Mouse (Mus musculus): ENCODE results near the gene Auts2. TPM values are rescaled to one million over a fixed set of nuclear protein-coding genes. Genes with fewer than 3 reads are reported as not detected.
A peak's percentile ranks its signal among the peaks of the same experiment; 100 is the strongest.

Gene Auts2
- polyA plus RNA-seq, 1 experiment from 2014 or later: 80.6 TPM

GRCm38 (mm10) chr5:132372605-132373004 lies 170.5 kb downstream of the Auts2 start:
- Histone ChIP-seq H3K9ac (replicated peaks) (no peak overlapping the region), H3K4me1 (peaks cover 37% of the 10 kb centered on the region), H3K4me2 (replicated peaks) (no peak overlapping the region), H3K9me3 (no peaks in the 10 kb centered on the region), H3K36me3 (no peaks in the 10 kb centered on the region), H3K27ac (replicated peaks) (no peak overlapping the region), H3K4me3 (no peak overlapping the region), H3K27me3 (no peaks in the 10 kb centered on the region)
- ATAC-seq (ENCODE audit: low FRiP score, low read depth): no peak
- WGBS: 70% methylated on average over 2 of the region's 2 CpGs

GRCm38 (mm10) chr5:132368678-132369088 lies 174.5 kb downstream of the Auts2 start:
- peak; percentile 44; the same call in 1 of the 2 replicates for ATAC-seq (ENCODE audit: low FRiP score, low read depth)
- H3K4me1 ChIP-seq: peaks cover 40% of the 10 kb centered on the region

DNA sequence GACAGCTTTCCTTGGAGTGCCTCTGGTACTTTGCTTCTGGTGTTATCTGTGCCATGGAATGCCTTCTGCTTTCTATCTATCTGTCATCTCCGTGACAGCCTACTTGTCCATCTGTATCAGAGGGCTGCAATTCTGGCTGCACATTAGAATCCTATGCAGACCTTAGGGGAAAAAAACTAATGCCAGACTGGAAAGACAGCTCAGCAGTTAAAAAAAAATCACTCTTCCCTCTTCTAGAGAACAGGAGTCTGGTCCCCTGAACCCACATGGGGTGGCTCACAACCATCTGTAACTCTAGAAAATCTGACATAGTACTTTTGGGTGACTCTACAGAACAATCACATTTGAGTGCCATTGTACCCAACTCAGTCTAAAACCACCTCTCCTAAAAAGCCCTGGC lies 181.9 kb downstream of the Auts2 start:
- no peak overlapping the region for H3K27ac ChIP-seq (replicated peaks)
- WGBS: 90% methylated on average over 1 of the region's 1 CpGs
- peaks cover 25% of the 10 kb centered on the region for H3K4me1 ChIP-seq
- no peak overlapping the region for H3K4me3 ChIP-seq
- no peaks in the 10 kb centered on the region for H3K36me3 ChIP-seq
- no peaks in the 10 kb centered on the region for H3K27me3 ChIP-seq
- H3K4me2 ChIP-seq (replicated peaks): no peak overlapping the region
- ATAC-seq (ENCODE audit: low FRiP score, low read depth): no peak
- no peaks in the 10 kb centered on the region for H3K9me3 ChIP-seq
- H3K9ac ChIP-seq (replicated peaks): no peak overlapping the region

More at GRCm38 (mm10) chr5:132368678-132369088, 174.5 kb downstream of the Auts2 start:
- Histone ChIP-seq H3K9me3 (no peaks in the 10 kb centered on the region), H3K36me3 (no peaks in the 10 kb centered on the region), H3K9ac (replicated peaks) (no peak overlapping the region), H3K27me3 (no peaks in the 10 kb centered on the region), H3K4me3 (no peak overlapping the region), H3K27ac (replicated peaks) (peak overlapping the region; percentile 21; the same call in 1 of the 2 replicates), H3K4me2 (replicated peaks) (no peak overlapping the region)
- WGBS: 25% methylated on average over 7 of the region's 7 CpGs

DNA sequence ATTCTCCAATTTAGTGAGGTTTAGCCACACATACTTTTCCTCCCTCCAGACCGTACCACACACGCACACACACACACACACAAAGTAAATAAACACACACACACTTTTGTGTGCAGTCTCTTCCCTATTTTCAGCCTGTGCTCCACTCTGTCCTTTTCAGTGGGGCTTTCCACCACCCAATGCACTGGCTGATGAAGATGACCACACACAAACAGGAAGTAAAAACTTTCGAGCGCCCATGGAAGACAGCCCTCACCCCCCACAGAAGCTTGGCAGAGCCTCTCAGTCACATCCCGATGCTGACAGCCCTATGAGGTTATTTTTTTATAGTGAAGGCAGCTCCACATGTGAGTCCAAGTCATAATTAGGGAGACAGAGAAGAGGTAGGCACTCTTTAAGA lies 185.4 kb downstream of the Auts2 start:
- no peak for ATAC-seq (ENCODE audit: low FRiP score, low read depth)
- 81% methylated on average over 5 of the region's 5 CpGs for WGBS
- H3K4me3 ChIP-seq: no peak overlapping the region

GRCm38 (mm10) chr5:132355935-132356334 lies 187.2 kb downstream of the Auts2 start:
- Histone ChIP-seq H3K4me2 (replicated peaks) (no peak overlapping the region), H3K4me1 (peaks cover 16% of the 10 kb centered on the region), H3K36me3 (no peaks in the 10 kb centered on the region), H3K9ac (replicated peaks) (no peak overlapping the region), H3K9me3 (no peaks in the 10 kb centered on the region), H3K4me3 (no peak overlapping the region), H3K27ac (replicated peaks) (no peak overlapping the region), H3K27me3 (no peaks in the 10 kb centered on the region)
- WGBS: 87% methylated on average over 7 of the region's 7 CpGs
- ATAC-seq (ENCODE audit: low FRiP score, low read depth): no peak

More for the DNA sequence above, 185.4 kb downstream of the Auts2 start:
- Histone ChIP-seq H3K4me1 (peaks cover 18% of the 10 kb centered on the region; the same call in 1 of the 2 replicates), H3K4me2 (replicated peaks) (no peak overlapping the region), H3K27me3 (no peaks in the 10 kb centered on the region), H3K27ac (replicated peaks) (no peak overlapping the region), H3K36me3 (no peaks in the 10 kb centered on the region), H3K9me3 (no peaks in the 10 kb centered on the region), H3K9ac (replicated peaks) (no peak overlapping the region)

DNA sequence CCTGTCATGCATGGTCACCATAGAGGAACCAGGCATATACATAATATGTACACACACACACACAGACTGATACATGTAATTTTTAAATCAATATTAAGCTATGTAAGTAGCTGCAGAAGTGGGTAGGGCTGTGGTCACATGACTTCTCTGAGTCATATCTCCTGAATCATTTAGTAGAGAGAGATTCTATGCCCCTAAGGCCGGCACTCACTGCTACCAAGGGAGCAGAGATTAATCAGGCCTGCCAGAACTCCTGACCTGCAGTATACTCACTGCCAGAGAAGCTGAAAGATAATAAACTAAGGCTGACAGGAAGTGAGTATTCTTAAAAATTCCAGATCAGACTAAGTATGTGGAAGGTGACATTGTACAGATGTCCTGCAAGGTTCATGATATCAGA lies 190.7 kb downstream of the Auts2 start:
- 44% methylated on average over 1 of the region's 1 CpGs for WGBS
- H3K4me1 ChIP-seq: no peaks in the 10 kb centered on the region; the same call in 1 of the 2 replicates
- no peak overlapping the region for H3K27ac ChIP-seq (replicated peaks)
- H3K4me3 ChIP-seq: no peak overlapping the region
- no peak for ATAC-seq (ENCODE audit: low FRiP score, low read depth)
- H3K36me3 ChIP-seq: no peaks in the 10 kb centered on the region
- H3K9ac ChIP-seq (replicated peaks): no peak overlapping the region
- no peaks in the 10 kb centered on the region for H3K9me3 ChIP-seq
- H3K4me2 ChIP-seq (replicated peaks): no peak overlapping the region
- no peaks in the 10 kb centered on the region for H3K27me3 ChIP-seq

DNA sequence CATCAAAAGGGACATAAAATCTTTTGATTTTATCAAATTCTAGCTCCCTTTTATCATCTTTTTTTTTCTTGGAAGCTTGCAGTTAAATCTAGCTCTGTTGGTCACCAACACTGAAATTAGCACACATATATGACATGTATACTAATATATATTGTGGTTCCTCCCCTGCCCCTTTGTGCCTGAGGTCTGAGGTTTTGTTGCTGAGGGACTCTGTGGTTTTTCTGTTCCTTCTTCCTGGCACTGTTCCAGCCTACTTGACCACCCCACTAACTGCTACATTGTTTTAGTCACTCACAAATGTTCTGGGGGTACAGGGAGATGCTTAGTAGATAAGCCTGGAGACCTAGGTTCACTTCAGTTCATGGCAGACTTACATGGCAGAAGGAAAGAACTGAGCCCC lies 192.0 kb downstream of the Auts2 start:
- no peaks in the 10 kb centered on the region for H3K9me3 ChIP-seq
- no peak overlapping the region for H3K27ac ChIP-seq (replicated peaks)
- H3K4me2 ChIP-seq (replicated peaks): no peak overlapping the region
- no peak overlapping the region for H3K9ac ChIP-seq (replicated peaks)
- no peaks in the 10 kb centered on the region for H3K36me3 ChIP-seq
- ATAC-seq (ENCODE audit: low FRiP score, low read depth): no peak
- H3K4me1 ChIP-seq: no peaks in the 10 kb centered on the region; the same call in 1 of the 2 replicates
- H3K27me3 ChIP-seq: no peaks in the 10 kb centered on the region
- no peak overlapping the region for H3K4me3 ChIP-seq

GRCm38 (mm10) chr5:132341315-132341714 lies 201.8 kb downstream of the Auts2 start:
- no peak overlapping the region for H3K4me3 ChIP-seq
- 78% methylated on average over 3 of the region's 3 CpGs for WGBS
- no peaks in the 10 kb centered on the region for H3K27me3 ChIP-seq
- no peak overlapping the region for H3K27ac ChIP-seq (replicated peaks)
- no peak overlapping the region for H3K4me2 ChIP-seq (replicated peaks)
- no peaks in the 10 kb centered on the region for H3K9me3 ChIP-seq
- H3K36me3 ChIP-seq: no peaks in the 10 kb centered on the region
- no peak overlapping the region for H3K9ac ChIP-seq (replicated peaks)
- H3K4me1 ChIP-seq: peaks cover 7% of the 10 kb centered on the region; the same call in 1 of the 2 replicates
- ATAC-seq (ENCODE audit: low FRiP score, low read depth): no peak

DNA sequence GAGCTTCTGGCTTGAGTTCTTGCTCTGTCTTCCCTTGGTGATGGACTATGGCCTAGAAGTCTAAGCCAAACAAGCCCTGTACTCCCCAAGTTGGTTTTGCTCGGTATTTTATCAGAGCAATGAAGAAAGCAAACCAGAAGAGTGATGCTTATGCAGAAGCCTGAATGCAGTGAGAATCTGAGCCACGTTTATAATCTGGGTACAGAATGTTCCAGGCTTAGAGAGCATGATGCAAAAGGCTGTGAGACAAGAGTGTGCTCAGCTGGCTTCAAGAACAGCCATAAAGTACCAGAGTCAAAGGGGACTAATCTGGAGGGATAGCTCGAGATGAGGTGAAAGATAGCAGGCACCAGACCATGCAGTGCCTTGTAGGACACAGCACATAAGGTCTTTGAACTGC lies 205.5 kb downstream of the Auts2 start:
- H3K4me2 ChIP-seq (replicated peaks): no peak overlapping the region
- H3K4me1 ChIP-seq: peaks cover 27% of the 10 kb centered on the region
- H3K9ac ChIP-seq (replicated peaks): no peak overlapping the region
- H3K4me3 ChIP-seq: no peak overlapping the region
- H3K27ac ChIP-seq (replicated peaks): no peak overlapping the region
- 73% methylated on average over 3 of the region's 3 CpGs for WGBS
- no peaks in the 10 kb centered on the region for H3K27me3 ChIP-seq
- no peaks in the 10 kb centered on the region for H3K36me3 ChIP-seq
- no peaks in the 10 kb centered on the region for H3K9me3 ChIP-seq
- ATAC-seq (ENCODE audit: low FRiP score, low read depth): no peak

GRCm38 (mm10) chr5:132335719-132336118 lies 207.4 kb downstream of the Auts2 start:
- WGBS: 88% methylated on average over 4 of the region's 4 CpGs
- Histone ChIP-seq H3K4me2 (replicated peaks) (no peak overlapping the region), H3K4me3 (no peak overlapping the region), H3K9ac (replicated peaks) (no peak overlapping the region), H3K9me3 (no peaks in the 10 kb centered on the region), H3K4me1 (peaks cover 41% of the 10 kb centered on the region), H3K27ac (replicated peaks) (no peak overlapping the region), H3K27me3 (no peaks in the 10 kb centered on the region), H3K36me3 (no peaks in the 10 kb centered on the region)
- ATAC-seq (ENCODE audit: low FRiP score, low read depth): no peak

- Histone ChIP-seq H3K4me1 (peaks cover 47% of the 10 kb centered on the region), H3K36me3 (no peaks in the 10 kb centered on the region), H3K27ac (replicated peaks) (no peak overlapping the region), H3K4me2 (replicated peaks) (no peak overlapping the region), H3K9ac (replicated peaks) (no peak overlapping the region), H3K27me3 (no peaks in the 10 kb centered on the region), H3K4me3 (no peak overlapping the region), H3K9me3 (no peaks in the 10 kb centered on the region)
- ATAC-seq (ENCODE audit: low FRiP score, low read depth): no peak
- WGBS: 86% methylated on average over 3 of the region's 3 CpGs
These were observed 208.3 kb downstream of the Auts2 start for GRCm38 (mm10) chr5:132334796-132335195.

- no peak overlapping the region for H3K9ac ChIP-seq (replicated peaks)
- ATAC-seq (ENCODE audit: low FRiP score, low read depth): no peak
- no peak overlapping the region for H3K27ac ChIP-seq (replicated peaks)
- H3K4me1 ChIP-seq: peaks cover 40% of the 10 kb centered on the region
- H3K4me3 ChIP-seq: no peak overlapping the region
- H3K36me3 ChIP-seq: no peaks in the 10 kb centered on the region
- no peaks in the 10 kb centered on the region for H3K9me3 ChIP-seq
- 59% methylated on average over 2 of the region's 2 CpGs for WGBS
- no peak overlapping the region for H3K4me2 ChIP-seq (replicated peaks)
- no peaks in the 10 kb centered on the region for H3K27me3 ChIP-seq
These were observed 209.4 kb downstream of the Auts2 start for GRCm38 (mm10) chr5:132333744-132334143.

DNA sequence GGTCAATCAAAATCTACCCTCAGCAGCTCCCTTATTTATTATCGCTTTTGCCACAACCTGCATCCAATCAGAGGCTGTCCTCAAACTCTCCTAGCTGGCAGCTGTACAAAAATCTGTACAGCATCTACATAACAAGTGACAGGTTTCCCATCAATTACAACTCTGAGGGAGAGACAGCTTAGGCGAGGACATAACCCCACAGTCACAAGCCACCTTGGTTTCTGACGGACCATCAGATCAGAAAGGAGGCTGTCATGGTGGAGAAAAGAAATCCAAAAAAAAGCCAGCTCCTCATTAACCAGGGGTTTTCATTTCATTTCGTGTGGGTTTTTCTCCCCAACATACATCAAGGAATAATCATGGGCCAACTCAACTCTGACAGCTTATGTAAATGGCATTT lies 210.6 kb downstream of the Auts2 start:
- ATAC-seq (ENCODE audit: low FRiP score, low read depth): no peak
- H3K9ac ChIP-seq (replicated peaks): no peak overlapping the region
- peaks cover 40% of the 10 kb centered on the region for H3K4me1 ChIP-seq
- WGBS: 55% methylated on average over 4 of the region's 4 CpGs
- H3K27me3 ChIP-seq: no peaks in the 10 kb centered on the region
- H3K4me3 ChIP-seq: no peak overlapping the region
- no peaks in the 10 kb centered on the region for H3K36me3 ChIP-seq
- H3K9me3 ChIP-seq: no peaks in the 10 kb centered on the region
- no peak overlapping the region for H3K27ac ChIP-seq (replicated peaks)
- H3K4me2 ChIP-seq (replicated peaks): no peak overlapping the region
